Mouse (Mus musculus): ENCODE measurements at regions not wholly inside any gene's neighbourhood (a gene's known extent, or its start where the extent isn't known, plus 50 kb on each side); places are given as distances from the start of the nearest gene placed in this dataset.

DNA sequence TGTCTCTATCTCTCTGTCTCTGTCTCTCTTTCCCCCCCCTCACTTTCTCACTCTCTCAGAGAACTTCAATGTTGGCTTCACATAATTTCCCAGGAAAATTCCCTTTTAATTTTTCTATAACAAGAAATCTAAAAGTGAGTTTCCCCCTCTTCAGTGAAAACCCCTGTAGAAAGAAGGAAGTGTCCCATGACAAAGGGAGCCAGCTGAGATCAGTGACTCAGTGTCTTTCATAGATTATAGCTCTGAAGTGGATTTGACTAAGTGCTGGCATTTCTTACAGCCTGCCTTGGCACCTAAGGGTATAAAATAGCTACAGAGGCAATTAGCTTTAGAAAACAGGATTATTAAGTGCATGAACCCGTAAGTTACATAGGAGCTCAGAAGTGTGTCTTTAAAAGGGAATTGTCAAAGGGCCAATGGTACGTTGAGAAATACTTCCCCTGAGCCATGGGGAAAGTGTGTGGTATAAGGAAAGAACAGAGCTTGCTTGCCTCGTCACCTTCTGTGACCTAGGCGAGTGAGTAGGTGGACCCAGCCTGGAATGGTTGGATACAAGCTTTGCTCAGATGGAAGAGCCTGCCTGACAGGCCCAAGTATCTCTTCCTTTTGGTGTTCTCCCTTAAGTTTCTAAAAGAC lies 137.3 kb upstream of the Prdm1 start:
- no peak for TF ChIP-seq EP300 (IDR thresholded peaks at IDR 0.05; ENCODE audit: low read depth)
- TF ChIP-seq CTCF (IDR thresholded peaks at IDR 0.05; ENCODE audit: low read depth) = no peak
